Mouse (Mus musculus) skeletal muscle tissue, adult 2 months (tissue): ENCODE measurements at regions not wholly inside any gene's neighbourhood (a gene's known extent, or its start where the extent isn't known, plus 50 kb on each side); places are given as distances from the start of the nearest gene placed in this dataset.

Experiments used
- DNase-seq: peaks from one replicate; pipeline ENCODE4 v3.0.0-alpha.2; 2012; ENCODE audit warnings: low read depth, low spot score

DNA sequence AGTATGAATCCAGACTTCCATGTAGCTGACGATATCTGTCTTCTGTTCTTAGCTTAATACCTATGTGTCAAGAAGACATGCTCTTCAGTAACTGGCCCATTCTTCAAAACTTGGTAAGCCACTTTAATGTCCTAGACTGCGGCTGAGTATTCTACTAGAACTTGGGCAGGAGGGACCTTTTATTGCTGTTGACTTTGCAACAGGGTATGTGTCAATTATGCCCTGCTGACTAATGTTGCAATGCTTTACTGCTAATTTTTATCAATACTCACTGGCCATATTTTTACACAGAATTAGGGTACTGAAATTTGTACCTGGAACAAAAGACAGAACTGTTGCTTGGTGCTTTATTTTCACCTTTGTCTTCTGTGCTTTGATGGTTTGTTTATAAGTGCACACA lies 746.9 kb downstream of the Ppargc1a start:
- no peak for DNase-seq

DNA sequence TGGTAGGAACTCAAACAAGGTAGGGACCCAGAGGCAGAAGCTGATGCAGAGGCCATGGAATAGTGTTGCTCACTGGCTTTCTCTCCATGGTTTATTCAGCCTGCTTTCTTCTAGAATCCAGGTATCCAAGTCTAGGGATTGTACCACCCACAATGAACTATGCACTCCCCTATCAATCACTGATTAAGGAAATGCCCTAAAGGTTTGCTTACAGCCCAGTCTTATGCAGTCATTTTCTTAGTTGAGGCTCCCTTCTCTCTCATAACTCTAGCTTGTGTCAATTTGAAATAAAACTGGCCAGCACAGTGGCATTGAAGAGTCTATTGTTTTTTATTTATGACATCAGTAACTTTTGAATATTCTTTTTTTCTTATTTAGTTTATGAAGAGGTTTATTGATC lies 747.6 kb downstream of the Ppargc1a start:
- DNase-seq, result no peak

- DNase-seq, result no peak
Observed at GRCm38 (mm10) chr5:50795310-50795709, 736.5 kb upstream of the Adgra3 start.

DNA sequence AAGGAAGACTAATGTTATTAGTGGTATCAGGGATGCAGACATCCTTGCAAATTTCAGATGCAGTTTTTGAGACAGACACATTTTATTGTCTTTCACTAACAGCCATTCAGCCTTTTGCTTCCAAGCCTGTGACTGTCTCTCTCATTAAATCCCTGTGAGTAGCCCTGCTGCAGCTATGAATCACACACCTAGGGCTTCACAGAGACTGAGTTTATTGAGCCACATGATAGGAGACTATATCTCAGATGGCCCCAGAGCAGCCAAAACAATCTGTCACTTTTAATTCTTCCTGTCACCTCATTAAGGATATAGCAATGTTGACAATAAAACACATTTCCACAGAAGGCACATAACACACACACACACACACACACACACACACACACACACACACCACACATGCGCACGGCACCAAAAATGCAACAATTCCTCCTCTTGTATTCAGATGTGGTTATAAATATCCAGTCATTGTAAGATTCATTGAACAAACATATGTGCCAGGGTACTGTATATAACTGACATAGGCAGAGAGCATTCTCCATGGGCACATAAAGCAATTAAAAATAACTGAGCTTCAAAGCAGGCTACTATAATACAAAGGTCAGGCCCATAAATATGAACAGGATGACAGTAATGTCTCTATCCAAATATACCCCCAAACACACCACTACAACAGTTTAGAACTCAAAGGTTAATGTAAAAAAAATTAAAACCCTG lies 735.8 kb upstream of the Adgra3 start:
- no peak for DNase-seq

DNA sequence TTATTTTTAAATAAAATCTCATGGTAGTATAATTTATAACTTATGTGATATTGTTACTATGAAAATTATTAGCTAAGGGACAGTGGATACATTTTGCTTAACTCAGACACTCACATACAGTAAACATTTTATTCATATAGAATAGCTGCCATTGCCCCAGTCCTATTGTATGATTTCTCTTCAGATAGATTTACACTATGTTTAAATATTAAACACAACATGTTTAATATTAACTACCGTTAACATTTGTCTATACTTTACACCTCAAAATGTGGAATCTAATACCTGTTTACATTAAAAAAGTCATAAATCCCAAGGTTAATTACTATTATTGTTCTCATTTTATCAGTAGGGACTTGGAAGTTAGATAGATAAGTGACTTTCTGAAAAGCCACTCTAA lies 734.8 kb upstream of the Adgra3 start:
- no peak for DNase-seq

GRCm38 (mm10) chr5:50785273-50785672 lies 726.5 kb upstream of the Adgra3 start:
- no peak for DNase-seq

GRCm38 (mm10) chr5:50779138-50779537 lies 720.3 kb upstream of the Adgra3 start:
- no peak for DNase-seq

- no peak for DNase-seq
Observed at GRCm38 (mm10) chr5:50778221-50778620, 719.4 kb upstream of the Adgra3 start.

GRCm38 (mm10) chr5:50762261-50762660 lies 703.5 kb upstream of the Adgra3 start:
- no peak for DNase-seq

DNA sequence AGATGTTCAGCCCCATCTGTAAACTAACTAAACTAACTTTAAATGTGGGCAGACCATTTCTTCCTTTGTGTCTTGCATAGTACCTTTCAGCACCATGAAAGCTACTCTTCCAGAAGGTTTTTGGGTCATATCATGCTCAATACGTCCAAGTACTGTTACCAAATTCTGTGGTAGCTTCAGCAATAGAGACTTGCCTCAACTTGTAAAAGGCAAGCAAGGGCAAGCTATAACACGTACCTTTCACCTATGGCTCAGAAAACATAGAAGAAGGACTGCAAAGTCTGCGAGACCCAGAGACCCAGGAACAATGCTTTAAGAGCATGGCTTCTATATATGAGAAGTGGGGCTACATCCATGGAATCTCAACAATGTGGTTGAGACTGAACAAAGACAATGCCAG lies 701.6 kb upstream of the Adgra3 start:
- DNase-seq, result no peak

DNA sequence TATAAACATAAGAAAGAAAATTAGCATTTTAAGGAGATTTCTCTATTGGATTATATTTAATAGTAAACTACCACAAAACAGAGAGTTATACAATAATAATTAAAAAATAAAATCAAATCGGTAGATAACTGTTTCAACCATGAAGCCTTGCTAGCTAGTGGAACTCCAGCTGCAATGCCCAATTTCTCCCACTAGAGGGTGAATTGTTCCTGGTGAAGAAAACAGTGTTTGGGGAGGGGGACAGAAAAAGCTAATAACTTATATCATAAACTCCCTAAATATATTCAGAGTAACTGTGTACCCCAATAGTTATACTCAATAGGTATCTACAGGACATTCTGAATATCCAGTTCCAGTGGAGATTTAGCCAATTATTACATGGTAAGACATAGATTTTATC lies 694.0 kb upstream of the Adgra3 start:
- no peak for DNase-seq

GRCm38 (mm10) chr5:50751358-50751757 lies 692.6 kb upstream of the Adgra3 start:
- DNase-seq, result no peak

DNA sequence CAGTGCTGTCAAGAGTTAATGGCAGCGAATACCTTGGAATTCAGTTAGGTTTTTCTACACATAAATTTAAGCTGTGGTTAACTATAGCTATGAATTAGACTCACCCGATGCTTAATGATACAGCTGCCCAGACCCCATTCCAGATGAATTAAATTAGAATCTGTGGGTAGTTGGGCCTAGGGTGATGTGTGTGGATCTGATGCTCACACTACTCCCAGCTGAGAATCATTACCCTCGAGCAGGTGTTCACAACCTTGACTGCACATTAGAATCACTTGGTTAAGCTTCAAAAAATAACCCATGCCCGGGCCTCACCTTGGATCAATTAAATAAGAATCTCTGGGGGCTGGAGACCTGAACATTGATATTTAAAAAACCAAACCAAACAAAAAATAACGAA lies 684.2 kb upstream of the Adgra3 start:
- no peak for DNase-seq

- DNase-seq, result no peak
Observed at GRCm38 (mm10) chr5:50733711-50734110, 674.9 kb upstream of the Adgra3 start.

GRCm38 (mm10) chr5:50728337-50729003 lies 669.7 kb upstream of the Adgra3 start:
- DNase-seq, result no peak

DNA sequence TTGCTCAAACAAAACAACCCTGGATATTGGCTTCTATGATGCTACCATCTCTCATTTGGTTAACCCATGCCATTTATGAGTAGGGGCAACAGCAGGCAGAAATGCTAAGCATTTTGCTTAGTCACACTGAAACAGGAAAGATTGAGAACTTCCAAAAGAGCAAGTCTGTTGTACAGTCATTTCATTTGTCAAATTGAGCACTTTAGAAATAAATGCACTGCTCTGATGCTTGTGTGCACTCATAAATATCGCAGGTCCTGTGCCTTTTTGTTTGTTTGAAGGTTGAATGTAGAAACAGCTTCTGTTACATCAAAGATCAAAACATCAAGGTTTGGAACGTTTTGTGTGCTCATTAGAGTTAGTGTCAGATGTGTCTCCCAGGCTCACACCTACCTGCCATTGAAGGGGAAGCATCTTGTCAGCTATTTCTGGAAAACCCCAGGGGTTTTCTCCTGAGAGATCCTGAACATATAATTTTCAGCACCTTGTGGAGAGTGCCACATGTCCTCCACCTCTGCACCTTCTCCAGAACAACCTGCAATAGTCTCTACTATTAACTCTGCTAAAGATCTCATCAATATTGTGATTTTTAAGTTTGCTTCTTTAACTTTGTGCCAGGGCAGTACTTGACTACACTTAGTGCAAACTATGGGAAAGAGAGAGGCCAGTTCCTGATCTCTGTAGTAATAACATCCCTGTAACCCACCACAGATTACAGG lies 648.3 kb upstream of the Adgra3 start:
- DNase-seq, result no peak

DNA sequence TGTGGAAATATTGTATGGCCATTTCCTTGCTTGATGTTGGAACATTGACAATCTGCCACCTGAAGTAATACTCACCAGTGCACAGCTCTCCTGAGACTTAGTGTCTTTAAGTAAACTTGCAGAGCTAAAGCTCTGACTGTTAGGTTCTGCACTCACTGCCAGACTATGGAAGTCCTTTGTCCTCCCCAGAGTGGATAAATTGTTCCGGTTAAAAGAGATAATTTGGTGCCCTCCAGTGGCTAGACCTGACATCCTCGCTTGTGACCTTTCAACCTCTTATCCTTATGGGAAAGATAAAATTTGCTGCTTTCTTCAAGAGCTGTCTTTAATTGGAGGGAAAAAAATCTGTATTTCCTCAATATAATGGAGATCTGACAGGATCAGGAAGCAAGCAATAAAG lies 639.3 kb upstream of the Adgra3 start:
- DNase-seq, result no peak

GRCm38 (mm10) chr5:50697588-50697987 lies 638.8 kb upstream of the Adgra3 start:
- peak; percentile 16 for DNase-seq

GRCm38 (mm10) chr5:50688362-50688761 lies 629.6 kb upstream of the Adgra3 start:
- no peak for DNase-seq

- DNase-seq, result no peak
Observed at GRCm38 (mm10) chr5:50683966-50684365, 625.2 kb upstream of the Adgra3 start.

GRCm38 (mm10) chr5:50636539-50636938 lies 577.7 kb upstream of the Adgra3 start:
- DNase-seq, result no peak

DNA sequence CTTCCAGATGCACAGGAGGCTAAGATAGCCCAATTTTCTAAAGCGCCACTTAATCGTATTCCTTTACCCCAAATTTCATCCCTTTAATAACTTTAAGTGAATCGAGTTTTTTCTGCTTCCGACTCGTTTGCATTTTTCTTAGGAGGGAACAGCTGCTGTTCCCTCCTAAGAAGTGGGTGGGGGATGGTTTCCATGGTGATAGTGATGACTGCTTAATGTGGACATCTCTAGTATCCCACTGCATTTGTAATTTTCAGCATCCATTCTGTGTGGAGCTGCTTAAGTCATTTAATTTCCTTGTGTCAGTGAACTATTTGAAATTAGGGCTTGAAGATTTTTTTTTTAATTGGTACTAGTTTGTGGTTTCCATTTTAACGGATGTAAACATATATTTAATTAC lies 567.8 kb upstream of the Adgra3 start:
- DNase-seq, result no peak

DNA sequence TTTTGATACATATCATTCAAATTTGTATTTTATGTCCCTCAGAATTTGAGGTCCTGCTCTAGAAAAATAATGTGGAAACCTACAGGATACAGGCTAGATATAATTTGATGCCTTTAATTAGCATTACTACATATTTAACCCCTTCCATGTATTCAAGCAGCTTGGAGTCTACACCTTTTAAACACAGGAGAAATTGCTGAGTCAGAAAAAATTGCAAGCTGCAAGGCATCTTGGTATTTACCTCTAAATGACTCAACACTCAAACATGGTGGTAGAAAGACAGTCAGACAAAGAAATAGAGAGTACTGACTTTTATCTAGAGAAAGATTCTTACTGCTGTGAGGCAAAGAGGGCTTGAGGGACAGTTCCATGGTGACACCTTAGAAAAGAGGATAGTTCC lies 565.4 kb upstream of the Adgra3 start:
- no peak for DNase-seq
